Mouse (Mus musculus): ENCODE measurements around the gene Large1. TPM values are rescaled to one million over a fixed set of nuclear protein-coding genes. Genes with fewer than 3 reads are reported as not detected.

Gene Large1
- total and polyA plus RNA-seq, 3 experiments, result 0.22 TPM; not detected in 2

GRCm38 (mm10) chr8:73053878-73054277, 299.5 kb downstream of the Large1 start:
- TF ChIP-seq POLR2AphosphoS5 (IDR thresholded peaks at IDR 0.05; ENCODE audit: insufficient replicate concordance, low read depth, low read length), result no peak
- no peak for TF ChIP-seq TAL1 (conservative IDR thresholded peaks at IDR 0.05; ENCODE audit: low read depth, low read length)
- TF ChIP-seq CTCF (IDR thresholded peaks at IDR 0.05; ENCODE audit: low read depth, low read length), result no peak
- no peak for TF ChIP-seq GATA2 (IDR thresholded peaks at IDR 0.05; ENCODE audit: borderline replicate concordance, low read depth, low read length)
- TF ChIP-seq GATA1 (IDR thresholded peaks at IDR 0.05; ENCODE audit: borderline replicate concordance, low read length), result no peak
- ATAC-seq (ENCODE audit: extremely low read depth, insufficient number of reproducible peaks, low FRiP score, poor library complexity, severe bottlenecking) (no peak), DNase-seq (ENCODE audit: low spot score) (no peak)
- Histone ChIP-seq H3K36me3 (replicated peaks) (no peaks in the 10 kb centered on the region), H3K4me3 (ENCODE audit: low read depth, low read length) (no peak overlapping the region), H3K27me3 (ENCODE audit: insufficient read depth, low read length) (no peaks in the 10 kb centered on the region), H3K4me1 (ENCODE audit: insufficient read depth, low read depth, low read length) (no peaks in the 10 kb centered on the region), H3K9me3 (replicated peaks) (no peaks in the 10 kb centered on the region)

GRCm38 (mm10) chr8:73052414-73052813, 300.9 kb downstream of the Large1 start:
- no peak for ATAC-seq (ENCODE audit: extremely low read depth, insufficient number of reproducible peaks, low FRiP score, poor library complexity, severe bottlenecking)
- no peaks in the 10 kb centered on the region for H3K36me3 ChIP-seq (replicated peaks)
- TF ChIP-seq POLR2AphosphoS5 (IDR thresholded peaks at IDR 0.05; ENCODE audit: insufficient replicate concordance, low read depth, low read length), result no peak
- no peak for TF ChIP-seq TAL1 (conservative IDR thresholded peaks at IDR 0.05; ENCODE audit: low read depth, low read length)
- TF ChIP-seq GATA2 (IDR thresholded peaks at IDR 0.05; ENCODE audit: borderline replicate concordance, low read depth, low read length), result no peak
- TF ChIP-seq CTCF (IDR thresholded peaks at IDR 0.05; ENCODE audit: low read depth, low read length), result no peak
- no peak for TF ChIP-seq GATA1 (IDR thresholded peaks at IDR 0.05; ENCODE audit: borderline replicate concordance, low read length)
- H3K9me3 ChIP-seq (replicated peaks), result no peaks in the 10 kb centered on the region
- no peaks in the 10 kb centered on the region for H3K4me1 ChIP-seq (ENCODE audit: insufficient read depth, low read depth, low read length)
- no peaks in the 10 kb centered on the region for H3K27me3 ChIP-seq (ENCODE audit: insufficient read depth, low read length)
- no peak for DNase-seq (ENCODE audit: low spot score)
- H3K4me3 ChIP-seq (ENCODE audit: low read depth, low read length), result no peak overlapping the region

GRCm38 (mm10) chr8:73048136-73048535, 305.2 kb downstream of the Large1 start:
- Histone ChIP-seq H3K4me1 (ENCODE audit: insufficient read depth, low read depth, low read length) (no peaks in the 10 kb centered on the region), H3K36me3 (replicated peaks) (no peaks in the 10 kb centered on the region), H3K4me3 (ENCODE audit: low read depth, low read length) (no peak overlapping the region), H3K27me3 (ENCODE audit: insufficient read depth, low read length) (no peaks in the 10 kb centered on the region), H3K9me3 (replicated peaks) (no peaks in the 10 kb centered on the region)
- DNase-seq (ENCODE audit: low spot score), result no peak
- no peak for ATAC-seq (ENCODE audit: extremely low read depth, insufficient number of reproducible peaks, low FRiP score, poor library complexity, severe bottlenecking)
- no peak for TF ChIP-seq POLR2AphosphoS5 (IDR thresholded peaks at IDR 0.05; ENCODE audit: insufficient replicate concordance, low read depth, low read length)
- no peak for TF ChIP-seq CTCF (IDR thresholded peaks at IDR 0.05; ENCODE audit: low read depth, low read length)
- TF ChIP-seq TAL1 (conservative IDR thresholded peaks at IDR 0.05; ENCODE audit: low read depth, low read length), result no peak
- no peak for TF ChIP-seq GATA1 (IDR thresholded peaks at IDR 0.05; ENCODE audit: borderline replicate concordance, low read length)
- no peak for TF ChIP-seq GATA2 (IDR thresholded peaks at IDR 0.05; ENCODE audit: borderline replicate concordance, low read depth, low read length)

- H3K4me3 ChIP-seq (ENCODE audit: low read depth, low read length), result no peak overlapping the region
- ATAC-seq (ENCODE audit: extremely low read depth, insufficient number of reproducible peaks, low FRiP score, poor library complexity, severe bottlenecking) (no peak), DNase-seq (ENCODE audit: low spot score) (no peak)
- H3K9me3 ChIP-seq (replicated peaks), result no peaks in the 10 kb centered on the region
- no peaks in the 10 kb centered on the region for H3K4me1 ChIP-seq (ENCODE audit: insufficient read depth, low read depth, low read length)
- H3K27me3 ChIP-seq (ENCODE audit: insufficient read depth, low read length), result no peaks in the 10 kb centered on the region
- TF ChIP-seq GATA2 (IDR thresholded peaks at IDR 0.05; ENCODE audit: borderline replicate concordance, low read depth, low read length) (no peak), POLR2AphosphoS5 (IDR thresholded peaks at IDR 0.05; ENCODE audit: insufficient replicate concordance, low read depth, low read length) (no peak), CTCF (IDR thresholded peaks at IDR 0.05; ENCODE audit: low read depth, low read length) (no peak), GATA1 (IDR thresholded peaks at IDR 0.05; ENCODE audit: borderline replicate concordance, low read length) (no peak), TAL1 (conservative IDR thresholded peaks at IDR 0.05; ENCODE audit: low read depth, low read length) (no peak)
- H3K36me3 ChIP-seq (replicated peaks), result no peaks in the 10 kb centered on the region
Measured at GRCm38 (mm10) chr8:73029787-73030186, 323.6 kb downstream of the Large1 start.

GRCm38 (mm10) chr8:73018241-73018640, 335.1 kb downstream of the Large1 start:
- TF ChIP-seq GATA1 (IDR thresholded peaks at IDR 0.05; ENCODE audit: borderline replicate concordance, low read length), result no peak
- TF ChIP-seq POLR2AphosphoS5 (IDR thresholded peaks at IDR 0.05; ENCODE audit: insufficient replicate concordance, low read depth, low read length), result no peak
- TF ChIP-seq TAL1 (conservative IDR thresholded peaks at IDR 0.05; ENCODE audit: low read depth, low read length), result no peak
- TF ChIP-seq CTCF (IDR thresholded peaks at IDR 0.05; ENCODE audit: low read depth, low read length), result no peak
- Histone ChIP-seq H3K4me3 (ENCODE audit: low read depth, low read length) (no peak overlapping the region), H3K27me3 (ENCODE audit: insufficient read depth, low read length) (no peaks in the 10 kb centered on the region), H3K36me3 (replicated peaks) (no peaks in the 10 kb centered on the region), H3K4me1 (ENCODE audit: insufficient read depth, low read depth, low read length) (no peaks in the 10 kb centered on the region), H3K9me3 (replicated peaks) (no peaks in the 10 kb centered on the region)
- ATAC-seq (ENCODE audit: extremely low read depth, insufficient number of reproducible peaks, low FRiP score, poor library complexity, severe bottlenecking), result no peak
- DNase-seq (ENCODE audit: low spot score), result no peak

GRCm38 (mm10) chr8:73017601-73018000, 335.7 kb downstream of the Large1 start:
- DNase-seq (ENCODE audit: low spot score), result no peak
- H3K27me3 ChIP-seq (ENCODE audit: insufficient read depth, low read length), result no peaks in the 10 kb centered on the region
- H3K4me3 ChIP-seq (ENCODE audit: low read depth, low read length), result no peak overlapping the region
- no peak for TF ChIP-seq POLR2AphosphoS5 (IDR thresholded peaks at IDR 0.05; ENCODE audit: insufficient replicate concordance, low read depth, low read length)
- no peak for TF ChIP-seq CTCF (IDR thresholded peaks at IDR 0.05; ENCODE audit: low read depth, low read length)
- no peak for TF ChIP-seq GATA2 (IDR thresholded peaks at IDR 0.05; ENCODE audit: borderline replicate concordance, low read depth, low read length)
- no peak for TF ChIP-seq GATA1 (IDR thresholded peaks at IDR 0.05; ENCODE audit: borderline replicate concordance, low read length)
- no peak for TF ChIP-seq TAL1 (conservative IDR thresholded peaks at IDR 0.05; ENCODE audit: low read depth, low read length)
- ATAC-seq (ENCODE audit: extremely low read depth, insufficient number of reproducible peaks, low FRiP score, poor library complexity, severe bottlenecking), result no peak
- no peaks in the 10 kb centered on the region for H3K4me1 ChIP-seq (ENCODE audit: insufficient read depth, low read depth, low read length)
- H3K36me3 ChIP-seq (replicated peaks), result no peaks in the 10 kb centered on the region
- no peaks in the 10 kb centered on the region for H3K9me3 ChIP-seq (replicated peaks)
